Mouse (Mus musculus) cerebellum, adult 11 months (tissue): ENCODE measurements around the gene Ect2l.
"Not testable (repeated sequence)": the region's sequence is repeated elsewhere in the genome, so short reads cannot be mapped to it uniquely, and the experiment has no call there.

Experiments
- DNase-seq: peaks from one replicate; pipeline ENCODE4 v3.0.0; 2022

Gene Ect2l

GRCm38 (mm10) chr10:18189498-18189897 lies 21.2 kb downstream of the Ect2l start:
- DNase-seq, result no peak

- DNase-seq, result no peak
These were observed 22.1 kb downstream of the Ect2l start for GRCm38 (mm10) chr10:18188564-18188963.

DNA sequence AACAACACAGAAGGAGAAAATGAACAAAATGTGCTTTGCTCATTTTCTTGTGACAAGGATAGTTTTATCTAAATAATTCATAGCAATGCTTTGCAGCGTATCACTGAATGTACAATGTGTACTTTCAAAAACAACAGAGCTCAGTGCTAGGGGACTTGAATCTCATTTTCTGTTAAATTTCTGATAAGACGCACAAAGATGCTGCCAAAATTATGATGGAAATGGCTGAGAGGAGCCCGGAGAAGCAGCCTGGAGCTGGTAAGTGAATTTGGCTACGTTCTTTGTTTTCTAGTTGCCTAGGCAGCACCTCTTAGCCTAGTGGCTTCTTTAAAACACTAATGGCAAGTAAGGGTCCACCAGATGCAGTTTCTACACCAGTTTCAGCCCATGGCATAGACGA lies 28.4 kb downstream of the Ect2l start:
- DNase-seq, result no peak

DNA sequence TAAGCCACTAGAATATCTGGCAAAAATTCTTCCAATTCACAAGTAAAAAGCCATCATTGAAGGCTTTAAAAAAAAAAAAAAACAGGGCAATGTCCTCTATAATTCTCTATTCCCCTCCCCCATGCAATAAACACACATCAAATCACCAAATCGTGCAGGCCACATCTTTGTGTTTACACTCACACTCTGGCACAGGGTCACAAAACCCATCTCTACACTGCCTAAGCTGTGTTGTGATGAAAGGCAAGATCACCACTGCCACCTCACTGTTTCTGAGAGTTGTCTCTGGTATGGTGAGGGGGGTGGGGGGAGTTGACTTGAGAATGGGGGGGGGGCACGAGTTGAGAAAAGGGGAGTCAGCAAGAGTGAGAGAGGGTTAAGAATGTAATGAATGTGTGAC lies 33.4 kb downstream of the Ect2l start:
- no peak for DNase-seq

DNA sequence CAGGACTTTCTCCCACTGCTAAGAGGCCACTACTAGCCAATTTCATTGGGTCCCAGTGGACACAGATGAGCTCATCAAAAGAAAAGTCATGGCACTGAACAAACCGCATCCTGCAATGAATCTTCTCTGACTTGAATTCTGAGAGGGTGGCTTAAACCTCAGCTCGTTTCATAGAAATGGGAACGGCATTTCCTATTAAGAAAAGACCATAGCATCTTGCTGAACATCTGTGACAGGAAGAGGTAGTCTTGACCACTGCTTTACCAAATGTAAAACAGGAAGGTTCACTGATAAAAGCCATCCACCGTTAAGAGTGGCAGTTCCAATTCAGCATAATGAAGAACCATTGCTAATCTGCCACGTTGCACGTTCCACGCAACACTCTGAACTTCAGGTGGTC lies 34.0 kb downstream of the Ect2l start:
- DNase-seq, result no peak

DNA sequence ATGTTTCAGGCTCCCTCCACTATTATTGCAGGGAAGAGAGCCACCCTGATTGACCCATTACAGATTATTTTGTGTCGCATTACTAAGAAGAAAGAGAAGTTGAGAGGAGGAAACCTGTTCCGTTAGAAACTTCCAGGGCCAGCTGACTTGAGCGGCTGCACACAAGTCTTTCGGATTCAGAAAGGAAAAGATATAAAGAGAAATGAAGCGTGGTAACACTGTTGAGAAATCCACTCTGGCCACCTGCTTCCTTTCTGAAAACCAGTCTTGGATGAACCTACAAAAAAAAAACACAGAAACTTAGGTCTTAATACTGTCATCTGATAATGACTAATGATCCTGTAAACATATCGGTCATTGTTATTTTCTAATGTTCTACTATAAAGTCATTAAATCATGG lies 35.6 kb downstream of the Ect2l start:
- DNase-seq, result no peak

DNA sequence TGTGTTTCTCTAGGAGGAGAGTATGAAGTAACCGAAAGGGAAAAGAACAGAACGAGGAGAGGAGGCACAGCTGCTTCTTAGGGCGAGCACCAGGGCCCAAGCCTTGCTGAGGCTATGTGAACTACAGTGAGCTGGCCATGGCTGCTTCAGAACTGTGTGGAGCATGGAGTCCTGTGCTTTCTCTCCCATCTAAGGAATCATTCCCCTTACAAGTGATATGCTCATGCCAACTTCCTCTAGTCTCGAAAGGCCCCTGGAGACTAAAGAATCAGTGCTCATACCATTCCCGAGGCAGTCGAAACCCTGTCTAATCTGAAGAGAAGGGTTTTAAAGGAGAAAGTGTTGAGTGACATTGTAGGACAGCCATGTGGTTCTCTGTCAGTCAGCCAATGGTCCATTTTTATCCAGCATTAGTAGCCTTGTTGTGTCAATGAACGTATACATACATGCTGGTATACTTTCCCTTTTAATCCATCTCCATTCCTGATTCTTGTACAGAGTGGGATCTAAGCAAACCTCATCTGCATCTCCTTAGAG lies 48.2 kb downstream of the Ect2l start:
- DNase-seq, result no peak

DNA sequence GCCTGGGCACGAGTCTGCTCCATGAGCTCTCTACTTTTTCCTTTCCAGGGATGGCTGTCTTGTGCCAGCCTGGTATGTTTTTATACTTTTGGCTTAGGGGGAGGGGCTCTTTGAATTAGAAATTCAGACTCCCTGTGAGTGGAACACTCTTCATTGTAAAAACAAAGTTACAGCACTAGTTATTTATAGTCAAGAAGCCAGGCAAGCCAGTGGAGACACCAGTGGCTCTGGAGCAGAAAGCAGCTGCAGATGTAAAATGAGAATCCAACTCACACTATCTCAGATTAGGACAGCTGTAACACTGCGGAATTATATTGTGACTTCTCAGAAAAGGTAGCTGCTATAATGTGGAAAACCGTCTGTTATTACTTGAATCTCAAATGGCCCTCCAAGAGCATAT lies 63.5 kb downstream of the Ect2l start:
- DNase-seq, result no peak

- no peak for DNase-seq
These were observed 68.5 kb downstream of the Ect2l start for GRCm38 (mm10) chr10:18142231-18142630.

DNA sequence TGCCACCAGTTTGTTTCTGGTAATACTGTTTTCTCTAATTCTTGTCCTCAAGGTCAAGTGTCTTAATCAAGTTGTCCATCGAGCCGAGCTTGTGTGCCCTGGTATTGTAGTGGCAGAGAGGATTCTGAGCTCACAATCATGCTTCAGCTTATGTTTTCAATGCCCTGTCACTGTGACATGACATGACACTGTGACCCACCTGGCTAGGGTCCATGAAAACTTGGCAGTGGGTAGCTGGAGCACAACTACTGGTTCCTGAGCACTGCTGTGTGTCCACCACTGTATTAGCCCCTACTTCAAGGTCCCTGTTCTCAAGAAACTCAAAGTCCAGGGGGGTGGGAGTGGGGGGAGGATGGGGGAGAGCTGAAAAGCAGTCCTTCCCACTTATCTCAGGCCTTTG lies 69.3 kb downstream of the Ect2l start:
- DNase-seq, result no peak

DNA sequence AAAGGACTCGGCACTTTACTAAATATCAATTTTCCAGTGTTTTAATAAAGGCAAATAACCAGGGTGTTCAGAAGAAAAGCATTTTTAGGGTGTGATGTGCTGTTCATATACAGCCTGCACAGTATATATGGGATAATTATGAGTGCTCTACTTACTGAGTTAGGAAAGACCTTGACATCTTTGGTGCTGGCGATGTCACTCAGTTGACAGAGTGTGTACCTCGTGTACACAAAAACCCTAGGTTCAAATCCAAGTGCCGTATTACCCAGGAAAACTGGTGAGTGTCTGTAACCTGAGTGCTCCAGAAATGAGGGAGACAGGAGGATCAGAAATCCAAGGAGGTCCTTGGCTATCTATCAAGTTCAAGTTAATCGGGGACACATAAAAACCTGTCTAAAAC lies 71.1 kb downstream of the Ect2l start:
- DNase-seq, result no peak

- not testable (repeated sequence) for DNase-seq
These were observed 71.7 kb downstream of the Ect2l start for GRCm38 (mm10) chr10:18138853-18139503.

GRCm38 (mm10) chr10:18131666-18132650 lies 78.7 kb downstream of the Ect2l start:
- no peak for DNase-seq

- DNase-seq, result no peak
These were observed 80.4 kb downstream of the Ect2l start for GRCm38 (mm10) chr10:18130276-18130675.

- no peak for DNase-seq
These were observed 92.4 kb downstream of the Ect2l start for GRCm38 (mm10) chr10:18118336-18118735.

DNA sequence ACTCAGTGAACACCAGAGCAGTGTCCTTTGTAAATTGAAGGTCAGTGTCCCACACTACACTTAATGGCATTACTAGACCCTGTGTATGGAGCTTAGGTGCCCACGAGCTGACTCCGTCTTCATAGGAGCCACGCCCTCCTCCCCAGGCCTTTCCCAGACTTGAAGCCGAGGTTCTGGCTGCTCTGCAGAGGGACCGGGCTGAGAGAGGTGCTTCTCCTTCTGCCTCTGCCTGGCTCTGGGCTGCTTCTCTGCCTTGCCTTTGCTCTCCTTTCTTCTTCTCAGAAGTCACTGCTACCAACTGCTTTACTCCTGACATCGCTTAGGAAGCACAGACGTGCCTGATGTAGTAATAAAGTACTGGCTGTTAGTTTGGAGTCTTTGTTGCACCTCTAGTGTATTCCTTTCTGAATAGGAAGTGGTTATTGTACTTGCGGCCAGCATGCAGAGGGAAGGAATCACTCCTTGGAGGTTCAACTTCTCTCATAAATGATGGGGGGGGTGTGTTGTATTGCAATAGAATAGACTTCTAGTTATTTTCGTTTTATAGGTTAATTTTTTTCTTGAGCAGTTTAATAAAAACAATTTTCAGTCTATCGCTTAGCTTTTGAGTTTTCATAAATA lies 97.1 kb downstream of the Ect2l start:
- no peak for DNase-seq

DNA sequence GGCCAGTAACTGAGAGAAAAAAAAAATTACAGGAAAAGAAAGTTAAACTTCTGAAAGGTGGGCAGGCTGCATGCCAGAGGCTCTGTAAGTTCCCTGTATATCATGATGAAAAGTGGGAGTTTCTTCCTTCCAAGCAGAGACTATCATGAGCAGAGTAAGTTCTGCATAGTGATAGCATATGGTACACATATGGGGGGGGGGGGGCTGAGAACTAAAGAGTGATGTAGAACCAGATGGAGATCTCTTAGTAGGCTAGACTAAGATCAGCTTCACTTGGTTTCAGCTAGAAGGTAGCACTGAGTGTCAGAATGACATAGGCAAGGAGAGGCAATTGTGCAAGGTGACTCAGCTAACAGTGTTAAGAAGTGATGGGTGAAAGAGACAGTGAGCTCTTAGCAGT lies 99.8 kb downstream of the Ect2l start:
- no peak for DNase-seq

GRCm38 (mm10) chr10:18107471-18107870 lies 103.2 kb downstream of the Ect2l start:
- no peak for DNase-seq

DNA sequence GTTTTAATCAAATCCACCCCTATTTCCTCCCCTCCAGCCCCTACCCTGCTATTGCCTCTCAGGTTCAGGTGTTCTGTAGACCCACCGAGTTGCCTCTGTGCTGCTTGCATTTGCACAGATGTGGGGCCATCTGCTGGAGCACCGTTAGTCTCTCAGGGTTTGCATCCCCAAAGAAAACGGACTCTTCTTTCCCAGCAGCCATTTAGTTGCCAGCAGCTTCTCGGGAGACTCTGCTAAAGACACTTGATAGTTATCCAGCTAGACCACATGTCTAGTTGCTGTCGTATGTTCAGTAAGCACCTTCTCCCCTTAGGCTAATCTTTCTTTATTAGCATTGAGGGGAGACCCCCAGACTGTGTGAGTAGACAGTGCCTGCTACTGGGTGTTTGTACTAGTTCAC lies 108.5 kb downstream of the Ect2l start:
- DNase-seq, result no peak

DNA sequence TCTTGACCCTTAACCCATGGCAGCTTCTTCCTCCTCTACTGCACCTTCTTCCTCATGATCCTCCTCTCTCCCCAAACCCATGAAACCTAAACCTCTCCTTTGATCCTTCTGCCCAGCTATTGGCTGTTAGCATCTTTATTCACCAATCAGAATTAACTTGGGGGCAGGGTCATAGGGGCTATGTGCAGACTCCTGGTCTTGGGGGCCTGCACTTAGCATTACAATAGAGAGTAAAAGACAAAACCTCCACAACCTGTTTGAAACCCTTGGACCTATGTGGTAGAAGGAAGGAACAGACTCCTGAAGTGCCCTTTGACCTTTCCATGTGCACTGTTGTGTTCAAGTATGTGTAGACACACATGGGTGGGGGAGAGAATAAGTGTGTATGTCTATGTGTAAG lies 120.0 kb downstream of the Ect2l start:
- no peak for DNase-seq

DNA sequence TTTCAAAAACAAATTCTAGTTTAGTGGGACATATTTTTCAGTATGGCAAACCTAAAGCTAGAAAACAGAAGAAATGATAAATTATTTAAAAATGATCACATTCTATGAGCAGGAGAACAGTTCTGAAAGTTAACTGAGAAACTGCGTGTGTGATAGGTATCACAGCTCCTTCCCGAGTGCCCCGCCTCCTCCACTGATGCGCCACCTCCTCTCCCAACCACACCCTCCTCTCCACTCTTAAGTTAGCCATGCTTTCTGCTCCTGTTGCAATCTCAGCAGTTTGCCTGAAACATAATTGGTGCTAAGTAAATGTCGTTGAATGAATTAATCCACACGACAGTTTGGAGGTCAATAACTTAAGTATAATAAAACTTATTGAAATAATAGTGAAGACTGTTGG lies 127.9 kb downstream of the Ect2l start:
- DNase-seq, result no peak

GRCm38 (mm10) chr10:18081536-18081935 lies 129.2 kb downstream of the Ect2l start:
- no peak for DNase-seq
